Comparison of ENCODE assay signal across 12 mouse cellular contexts in the genomic region with DNA sequence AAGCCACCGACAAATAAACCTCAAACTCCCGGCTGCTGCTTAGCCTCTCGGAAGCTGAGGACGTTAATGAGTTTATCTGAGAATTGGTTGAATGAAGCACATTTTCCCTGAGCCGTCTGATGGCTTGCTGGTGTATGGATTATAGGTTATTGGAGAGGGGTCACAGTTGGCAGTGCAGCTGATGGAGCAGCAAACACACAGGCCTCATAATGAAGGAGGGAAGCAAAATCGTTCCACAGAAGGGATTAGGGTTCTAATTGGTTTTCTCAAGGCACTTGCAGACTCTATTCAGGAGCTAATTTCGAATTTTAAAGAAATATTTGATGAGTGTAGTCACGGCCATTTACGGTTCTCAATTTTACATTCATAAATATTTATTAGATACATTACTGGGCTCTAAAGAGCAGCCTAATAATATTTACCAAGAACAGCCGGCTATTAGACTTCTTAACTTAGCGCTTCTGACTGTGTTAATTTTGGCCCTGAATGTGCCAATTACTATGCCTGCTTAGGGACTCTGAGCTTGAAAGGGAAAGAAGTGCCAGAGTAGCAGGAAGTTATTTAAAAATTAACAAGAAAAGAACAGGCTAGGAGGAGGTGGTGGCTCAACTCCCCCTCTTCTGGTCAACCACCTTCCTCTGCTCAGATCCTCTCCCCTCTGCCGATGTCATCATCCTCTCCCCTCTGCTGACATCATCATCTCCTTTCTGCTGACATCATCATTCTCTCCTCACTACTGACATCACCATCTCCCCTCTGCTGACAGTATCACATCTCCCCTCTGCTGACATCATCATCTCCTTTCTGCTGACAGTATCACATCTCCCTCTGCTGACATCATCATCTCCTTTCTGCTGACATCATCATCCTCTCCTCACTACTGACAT. TPM values are rescaled to one million over a fixed set of nuclear protein-coding genes. Genes with fewer than 3 reads are reported as not detected.
DNase-seq lines count a peak whose midpoint lies in the region; ATAC-seq lines count a peak whose summit lies in the region.
"Had no signal": no experiment of that assay in that cellular context is flagged by ENCODE, and none has a peak within 500 bp of the region (broad histone marks: within the 10 kb centered on the region; RNA-seq: fewer than 3 reads in every experiment).

No protein-coding gene starts in this region.

- no peak overlapping the region for H3K27ac ChIP-seq in hindbrain, embryonic 11.5 days (ENCODE audit: low read depth, low read length)
- no peak overlapping the region for H3K27ac ChIP-seq in hindbrain, embryonic 10.5 days
- H3K27ac ChIP-seq in forebrain, embryonic 16.5 days (ENCODE audit: low read length): no peak overlapping the region
- H3K27ac ChIP-seq: embryonic facial prominence, embryonic 13.5 days; left cerebral cortex, adult 2 months had no signal

- no peaks in the 10 kb centered on the region for H3K27me3 ChIP-seq in hindbrain, embryonic 11.5 days (ENCODE audit: control insufficient read depth, insufficient read depth, low read length)
- no peaks in the 10 kb centered on the region for H3K27me3 ChIP-seq in hindbrain, embryonic 10.5 days (ENCODE audit: insufficient read depth, poor library complexity, severe bottlenecking)
- H3K27me3 ChIP-seq in forebrain, embryonic 16.5 days (replicated peaks; ENCODE audit: control insufficient read depth, insufficient read depth, low read length): peaks cover 18% of the 10 kb centered on the region
- H3K27me3 ChIP-seq: embryonic facial prominence, embryonic 13.5 days had no signal

- no peaks in the 10 kb centered on the region for H3K36me3 ChIP-seq in hindbrain, embryonic 11.5 days (ENCODE audit: control insufficient read depth, insufficient read depth, low read length)
- no peaks in the 10 kb centered on the region for H3K36me3 ChIP-seq in hindbrain, embryonic 10.5 days
- no peaks in the 10 kb centered on the region for H3K36me3 ChIP-seq in forebrain, embryonic 16.5 days (ENCODE audit: control insufficient read depth, insufficient read depth)
- H3K36me3 ChIP-seq: embryonic facial prominence, embryonic 13.5 days had no signal

- 62% methylated on average over 12 of the region's 12 CpGs for WGBS in hindbrain, embryonic 11.5 days
- WGBS in hindbrain, embryonic 10.5 days: 70% methylated on average over 12 of the region's 12 CpGs
- WGBS in forebrain, embryonic 16.5 days: 3% methylated on average over 12 of the region's 12 CpGs

- no peak overlapping the region for H3K4me3 ChIP-seq in hindbrain, embryonic 11.5 days (ENCODE audit: low read depth, low read length)
- no peak overlapping the region for H3K4me3 ChIP-seq in hindbrain, embryonic 10.5 days
- no peak overlapping the region for H3K4me3 ChIP-seq in forebrain, embryonic 16.5 days (replicated peaks; ENCODE audit: low read length)
- H3K4me3 ChIP-seq: embryonic facial prominence, embryonic 13.5 days; left cerebral cortex, adult 2 months had no signal

- no peak overlapping the region for H3K4me2 ChIP-seq in hindbrain, embryonic 11.5 days (replicated peaks; ENCODE audit: low read depth, low read length)
- H3K4me2 ChIP-seq in forebrain, embryonic 16.5 days (ENCODE audit: low read length): no peak overlapping the region
- H3K4me2 ChIP-seq: embryonic facial prominence, embryonic 13.5 days had no signal

- H3K4me1 ChIP-seq in hindbrain, embryonic 11.5 days (replicated peaks; ENCODE audit: control insufficient read depth, insufficient read depth, low read length): no peaks in the 10 kb centered on the region
- 0 out of 2 replicates have a peak, but pooled peaks cover 3% of the 10 kb centered on the region for H3K4me1 ChIP-seq in hindbrain, embryonic 10.5 days (replicated peaks)
- H3K4me1 ChIP-seq in forebrain, embryonic 16.5 days (replicated peaks; ENCODE audit: control insufficient read depth, insufficient read depth, low read length): peaks cover 14% of the 10 kb centered on the region
- H3K4me1 ChIP-seq: embryonic facial prominence, embryonic 13.5 days had no signal

- peak; percentile 78 for ATAC-seq in hindbrain, embryonic 11.5 days (ENCODE audit: low FRiP score)
- ATAC-seq in forebrain, embryonic 16.5 days: peak; percentile 91
- ATAC-seq in megakaryocyte progenitor cell, adult 5-6 weeks (replicated peaks; ENCODE audit: poor library complexity): peak; percentile 31

- no peak for DNase-seq in hindbrain, embryonic 11.5 days (ENCODE audit: low spot score)
- DNase-seq in hindbrain, embryonic 10.5 days (ENCODE audit: low spot score): no peak
- peak; percentile 31 for DNase-seq in MN1 (ENCODE audit: low spot score)
- DNase-seq in layer of hippocampus, adult 8-10 months (ENCODE audit: low spot score in 2 of 2): no peak
- DNase-seq in spleen, adult 18-20 months: no peak
- DNase-seq in urinary bladder, adult 18-20 months (ENCODE audit: low spot score in 2 of 2): no peak
- DNase-seq: gastrocnemius, postnatal 10 days; right cerebral cortex, postnatal 4 days had no signal

- no peak overlapping the region for H3K9ac ChIP-seq in hindbrain, embryonic 11.5 days (ENCODE audit: low read depth, low read length)
- no peak overlapping the region for H3K9ac ChIP-seq in forebrain, embryonic 16.5 days (replicated peaks; ENCODE audit: low read depth, low read length)
- H3K9ac ChIP-seq: embryonic facial prominence, embryonic 13.5 days had no signal

- no peaks in the 10 kb centered on the region for H3K9me3 ChIP-seq in hindbrain, embryonic 11.5 days (ENCODE audit: control insufficient read depth, low read length)
- no peaks in the 10 kb centered on the region for H3K9me3 ChIP-seq in hindbrain, embryonic 10.5 days
- no peaks in the 10 kb centered on the region for H3K9me3 ChIP-seq in forebrain, embryonic 16.5 days (ENCODE audit: control insufficient read depth, low read length)
- H3K9me3 ChIP-seq: embryonic facial prominence, embryonic 13.5 days had no signal

RNA-seq across cellular contexts. Expression of gene Nmd3, which starts 12.5 kb away (rescaled TPM):
- 139 and 144 TPM in 2 replicates for polyA plus RNA-seq in hindbrain, embryonic 11.5 days (2014; fragmentation: Nextera tagmentation; extraction: Ambion mirVana)
- 130 and 153 TPM in 2 replicates for polyA plus RNA-seq in hindbrain, embryonic 10.5 days (2016; fragmentation: Nextera tagmentation; extraction: Ambion mirVana)
- 112 and 119 TPM in 2 replicates for polyA plus RNA-seq in forebrain, embryonic 16.5 days (2015; fragmentation: Nextera tagmentation; extraction: Ambion mirVana)
- total RNA-seq in megakaryocyte progenitor cell, adult 5-6 weeks (2015): 135 and 156 TPM in 2 replicates
- 56.3 and 96.1 TPM in 2 replicates for total RNA-seq in megakaryocyte progenitor cell, adult 5-6 weeks (2017)
- 10 to 100 TPM; 47.0 to 68.9 (median 48.7) TPM for total RNA-seq in layer of hippocampus, adult 8-10 months (2022)

Comparison
In these comparisons a context has a peak if more than half of its experiments do, and no peak if none do; other contexts are left out.
1. ATAC-seq: peak in every context shown above with its lines; median percentile 91 in forebrain, embryonic 16.5 days; 78 in hindbrain, embryonic 11.5 days; 31 in megakaryocyte progenitor cell, adult 5-6 weeks.